8 mouse cellular contexts compared by ENCODE assay signal in the genomic region with DNA sequence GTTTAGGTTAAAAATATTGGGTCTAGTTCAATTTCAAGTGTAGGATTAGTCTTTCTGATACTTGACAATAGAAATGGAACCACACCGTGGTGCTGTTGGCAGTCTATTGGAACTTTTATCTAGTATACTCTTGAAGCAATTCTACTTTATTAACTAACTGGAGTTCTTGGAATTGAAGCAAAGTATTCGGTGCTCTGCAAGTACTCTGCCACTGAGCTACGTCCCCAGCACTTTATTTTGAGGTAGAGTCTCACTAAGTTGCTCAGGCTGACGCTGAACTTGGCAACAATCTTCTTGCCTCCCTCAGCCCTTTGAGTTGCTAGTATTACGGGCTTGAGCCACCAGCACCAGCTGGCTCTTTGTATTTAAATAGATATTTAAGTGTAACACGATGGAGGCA. TPM values are rescaled to one million over a fixed set of nuclear protein-coding genes. Genes with fewer than 3 reads are reported as not detected.
DNase-seq lines count a peak whose midpoint lies in the region; ATAC-seq and TF ChIP-seq lines count a peak whose summit lies in the region.

No protein-coding gene starts in this region.

- no peak for TF ChIP-seq POLR2A in heart, adult 2 months (IDR thresholded peaks at IDR 0.05; ENCODE audit: insufficient read depth, low read depth, low read length)

- peak overlapping the region; percentile 43 for H3K9ac ChIP-seq in heart, adult 2 months (ENCODE audit: low read depth, low read length)
- H3K9ac ChIP-seq in ES-E14 (ENCODE audit: insufficient read depth, low read depth, low read length, poor library complexity, severe bottlenecking) = no peak overlapping the region
- no peak overlapping the region for H3K9ac ChIP-seq in forebrain, embryonic 16.5 days (replicated peaks; ENCODE audit: low read depth, low read length)
- no peak overlapping the region for H3K9ac ChIP-seq in stomach, embryonic 14.5 days (replicated peaks; ENCODE audit: low read depth, low read length)

- peak overlapping the region; percentile 18; the same call in 1 of the 2 replicates for H3K4me2 ChIP-seq in forebrain, embryonic 16.5 days (ENCODE audit: low read length)
- H3K4me2 ChIP-seq in stomach, embryonic 14.5 days (replicated peaks; ENCODE audit: low read depth, low read length) = peak overlapping the region; percentile 39

- peak overlapping the region; percentile 83; the same call in 1 of the 2 replicates for H3K4me3 ChIP-seq in heart, adult 2 months
- H3K4me3 ChIP-seq in ES-E14 (ENCODE audit: insufficient read depth in 1 of 2, low read depth in 1 of 2, low read length in 2 of 2, poor library complexity in 1 of 2, severe bottlenecking in 1 of 2) = peak overlapping the region; percentile 27 to 82; a peak in 3 of 4 replicates
- no peak overlapping the region for H3K4me3 ChIP-seq in forebrain, embryonic 16.5 days (replicated peaks; ENCODE audit: low read length)
- H3K4me3 ChIP-seq in limb, embryonic 10.5 days = peak overlapping the region; percentile 94
- peak overlapping the region; percentile 99; the same call in 1 of the 2 replicates for H3K4me3 ChIP-seq in stomach, embryonic 14.5 days (ENCODE audit: low read depth, low read length)

- H3K9me3 ChIP-seq in ES-E14 (ENCODE audit: control insufficient read depth, insufficient read depth, low read depth, low read length) = no peaks in the 10 kb centered on the region
- no peaks in the 10 kb centered on the region for H3K9me3 ChIP-seq in forebrain, embryonic 16.5 days (ENCODE audit: control insufficient read depth, low read length)
- H3K9me3 ChIP-seq in limb, embryonic 10.5 days (replicated peaks) = no peaks in the 10 kb centered on the region
- H3K9me3 ChIP-seq in stomach, embryonic 14.5 days (ENCODE audit: control insufficient read depth, low read depth, low read length) = no peaks in the 10 kb centered on the region

- WGBS in heart, adult 2 months = 15% methylated on average over 6 of the region's 6 CpGs
- WGBS in forebrain, embryonic 16.5 days = 22% methylated on average over 6 of the region's 6 CpGs
- 81% methylated on average over 6 of the region's 6 CpGs for WGBS in limb, embryonic 10.5 days
- 35% methylated on average over 6 of the region's 6 CpGs for WGBS in stomach, embryonic 14.5 days

- intact Hi-C loops in heart, adult 2 months (cut with DNase I) = loop anchor here (2.0 to 10.0 kb wide), 3 partner anchors 31 to 223 kb away; a partner anchor contains a TSS
- intact Hi-C loops in heart, postnatal 25 days (cut with DNase I) = loop anchor here (5.0 kb wide), 1 partner anchor 206 kb away; a partner anchor contains a TSS

- H3K4me1 ChIP-seq in heart, adult 2 months (ENCODE audit: control insufficient read depth, insufficient read depth, low read length) = peaks cover 5% of the 10 kb centered on the region
- peaks cover 2 to 3% of the 10 kb centered on the region in 2 experiments; a peak in 1 of 4 replicates for H3K4me1 ChIP-seq in ES-E14 (ENCODE audit: control insufficient read depth in 2 of 2, insufficient read depth in 2 of 2, low read length in 2 of 2, poor library complexity in 1 of 2)
- peaks cover 15% of the 10 kb centered on the region for H3K4me1 ChIP-seq in forebrain, embryonic 16.5 days (replicated peaks; ENCODE audit: control insufficient read depth, insufficient read depth, low read length)
- H3K4me1 ChIP-seq in limb, embryonic 10.5 days = peaks cover 20% of the 10 kb centered on the region
- H3K4me1 ChIP-seq in stomach, embryonic 14.5 days (ENCODE audit: control insufficient read depth, insufficient read depth, low read length) = peaks cover 5% of the 10 kb centered on the region; the same call in 1 of the 2 replicates

- peaks cover 4% of the 10 kb centered on the region for H3K36me3 ChIP-seq in heart, adult 2 months (ENCODE audit: control insufficient read depth, insufficient read depth, low read length)
- no peaks in the 10 kb centered on the region for H3K36me3 ChIP-seq in ES-E14 (ENCODE audit: control insufficient read depth, insufficient read depth, low read length, poor library complexity, severe bottlenecking)
- H3K36me3 ChIP-seq in forebrain, embryonic 16.5 days (ENCODE audit: control insufficient read depth, insufficient read depth) = no peaks in the 10 kb centered on the region
- 0 out of 2 replicates have a peak, but pooled peaks cover 8% of the 10 kb centered on the region for H3K36me3 ChIP-seq in limb, embryonic 10.5 days
- no peaks in the 10 kb centered on the region for H3K36me3 ChIP-seq in stomach, embryonic 14.5 days (ENCODE audit: control insufficient read depth, insufficient read depth, low read length)

- TF ChIP-seq CTCF in heart, adult 2 months (IDR thresholded peaks at IDR 0.05) = peak; percentile 25; the same call in 1 of the 2 replicates

- H3K27ac ChIP-seq in heart, adult 2 months = peak overlapping the region; percentile 98
- no peak overlapping the region for H3K27ac ChIP-seq in ES-E14 (ENCODE audit: insufficient read depth, low read depth, low read length, poor library complexity, severe bottlenecking)
- no peak overlapping the region for H3K27ac ChIP-seq in forebrain, embryonic 16.5 days (ENCODE audit: low read length)
- no peak overlapping the region for H3K27ac ChIP-seq in limb, embryonic 10.5 days
- H3K27ac ChIP-seq in stomach, embryonic 14.5 days (ENCODE audit: low read length) = no peak overlapping the region

- in situ Hi-C loops in ES-E14 (cut with MboI; ENCODE audit: low sequenced_read_pairs in 2 of 2, unreplicated experiment in 2 of 2) = no loop called here

- no peak for TF ChIP-seq EP300 in heart, adult 2 months (IDR thresholded peaks at IDR 0.05; ENCODE audit: insufficient read depth, low read depth, low read length)

- H3K27me3 ChIP-seq in heart, adult 2 months (ENCODE audit: control insufficient read depth, insufficient read depth, low read length) = no peaks in the 10 kb centered on the region
- H3K27me3 ChIP-seq in forebrain, embryonic 16.5 days (replicated peaks; ENCODE audit: control insufficient read depth, insufficient read depth, low read length) = no peaks in the 10 kb centered on the region
- no peaks in the 10 kb centered on the region for H3K27me3 ChIP-seq in limb, embryonic 10.5 days (ENCODE audit: low read depth, poor library complexity, severe bottlenecking)
- no peaks in the 10 kb centered on the region for H3K27me3 ChIP-seq in stomach, embryonic 14.5 days (ENCODE audit: control insufficient read depth, insufficient read depth, low read length)

- DNase-seq in heart, adult 2 months = peak in 1 of 2 experiments; percentile 34
- no peak for DNase-seq in heart, postnatal 25 days (ENCODE audit: low spot score)
- no peak for DNase-seq in ES-E14 (ENCODE audit: low read depth, low spot score)
- DNase-seq in limb, embryonic 10.5 days (ENCODE audit: low spot score) = no peak
- DNase-seq in thymus, postnatal 36 days = no peak
- no peak for DNase-seq in thymus, postnatal 14 days

- H3K79me2 ChIP-seq in heart, adult 2 months (replicated peaks; ENCODE audit: control insufficient read depth, insufficient read depth, low read length) = no peaks in the 10 kb centered on the region

- no peak for ATAC-seq in forebrain, embryonic 16.5 days
- no peak for ATAC-seq in stomach, embryonic 14.5 days (ENCODE audit: insufficient number of reproducible peaks, insufficient read depth, low FRiP score, low read depth)

TF ChIP-seq in ES-E14, 5 proteins besides CTCF, POLR2A, EP300 and RAD21:
- TF ChIP-seq ZC3H11A (IDR thresholded peaks at IDR 0.05; ENCODE audit: borderline replicate concordance, low read depth, low read length) (no peak), ZNF384 (IDR thresholded peaks at IDR 0.05; ENCODE audit: low read depth, low read length) (no peak), CHD2 (IDR thresholded peaks at IDR 0.05; ENCODE audit: low read depth, low read length) (no peak), MAFK (IDR thresholded peaks at IDR 0.05; ENCODE audit: insufficient read depth, low read depth, low read length) (no peak), HCFC1 (IDR thresholded peaks at IDR 0.05; ENCODE audit: borderline replicate concordance, insufficient read depth, low read length) (no peak)

RNA-seq across cellular contexts. Expression of a gene that starts 1.9 kb away (rescaled TPM):
- total RNA-seq in heart, adult 2 months (2021) = 10 to 100 TPM; 57.6 to 62.1 TPM
- 6.6 and 13.4 TPM in 2 replicates for polyA plus RNA-seq in heart, adult 2 months (2012; rRNA removed)
- 10 to 100 TPM; 56.0 to 60.1 TPM for total RNA-seq in heart, postnatal 25 days (2021)
- total RNA-seq in ES-E14 (2012; rRNA removed) = 43.0 and 72.5 TPM in 2 replicates
- 80.5 and 90.1 TPM in 2 replicates for polyA plus RNA-seq in forebrain, embryonic 16.5 days (2015; fragmentation: Nextera tagmentation; extraction: Ambion mirVana)
- 138 and 141 TPM in 2 replicates for polyA plus RNA-seq in limb, embryonic 10.5 days (2016; fragmentation: Nextera tagmentation; extraction: Ambion mirVana)
- 58.6 and 60.1 TPM in 2 replicates for polyA plus RNA-seq in stomach, embryonic 14.5 days (2014; fragmentation: Nextera tagmentation; extraction: Ambion mirVana)

RNA-seq across cellular contexts. Expression of a gene that starts 2.0 kb away (rescaled TPM):
- total RNA-seq in heart, adult 2 months (2021) = 10 to 100 TPM; 24.2 to 25.3 TPM
- polyA plus RNA-seq in heart, adult 2 months (2012; rRNA removed) = 8.3 and 19.2 TPM in 2 replicates
- total RNA-seq in heart, postnatal 25 days (2021) = 10 to 100 TPM; 28.0 to 30.3 TPM
- 67.9 and 82.8 TPM in 2 replicates for total RNA-seq in ES-E14 (2012; rRNA removed)
- 120 and 122 TPM in 2 replicates for polyA plus RNA-seq in forebrain, embryonic 16.5 days (2015; fragmentation: Nextera tagmentation; extraction: Ambion mirVana)
- polyA plus RNA-seq in limb, embryonic 10.5 days (2016; fragmentation: Nextera tagmentation; extraction: Ambion mirVana) = 32.6 and 34.4 TPM in 2 replicates
- polyA plus RNA-seq in stomach, embryonic 14.5 days (2014; fragmentation: Nextera tagmentation; extraction: Ambion mirVana) = 62.7 and 64.3 TPM in 2 replicates

RNA-seq across cellular contexts. Expression of a gene that starts 31.6 kb away (rescaled TPM):
- total RNA-seq in heart, adult 2 months (2021) = 10 to 100 TPM; 16.5 to 21.2 TPM
- 5.9 and 8.1 TPM in 2 replicates for polyA plus RNA-seq in heart, adult 2 months (2012; rRNA removed)
- total RNA-seq in heart, postnatal 25 days (2021) = 10 to 100 TPM; 16.4 to 20.9 TPM
- 7.1 and 10.3 TPM in 2 replicates for total RNA-seq in ES-E14 (2012; rRNA removed)
- 3.3 and 4.0 TPM in 2 replicates for polyA plus RNA-seq in forebrain, embryonic 16.5 days (2015; fragmentation: Nextera tagmentation; extraction: Ambion mirVana)
- polyA plus RNA-seq in limb, embryonic 10.5 days (2016; fragmentation: Nextera tagmentation; extraction: Ambion mirVana) = 3.2 and 4.2 TPM in 2 replicates
- 7.0 and 7.8 TPM in 2 replicates for polyA plus RNA-seq in stomach, embryonic 14.5 days (2014; fragmentation: Nextera tagmentation; extraction: Ambion mirVana)
